Mouse (Mus musculus): ENCODE measurements around the gene Fgfr1op.
"Not testable (repeated sequence)": the region's sequence is repeated elsewhere in the genome, so short reads cannot be mapped to it uniquely, and the experiment has no call there.

- TF ChIP-seq CTCF (IDR thresholded peaks at IDR 0.05; ENCODE audit: borderline replicate concordance, insufficient read depth, low read length); POLR2A (IDR thresholded peaks at IDR 0.05; ENCODE audit: low read depth, low read length): not testable (repeated sequence)
These were observed 34.5 kb upstream of the Fgfr1op start for GRCm38 (mm10) chr17:8130849-8131248.
